Mouse (Mus musculus): ENCODE data around the gene Epsti1.

GRCm38 (mm10) chr14:78008019-78008418, 104.0 kb downstream of the Epsti1 start:
- TF ChIP-seq CTCF (IDR thresholded peaks at IDR 0.05; ENCODE audit: control insufficient read depth, insufficient read depth, low read length) (no peak), POLR2A (IDR thresholded peaks at IDR 0.05; ENCODE audit: borderline replicate concordance, control insufficient read depth, low read depth, low read length) (no peak)
